23 mouse cellular contexts compared by ENCODE assay signal in genomic region chr1:179433828-179434227, GRCm38 (mm10).
DNase-seq lines count a peak whose midpoint lies in the region; ATAC-seq and TF ChIP-seq lines count a peak whose summit lies in the region.
"Had no signal": no experiment of that assay in that cellular context is flagged by ENCODE, and none has a peak within 500 bp of the region (broad histone marks: within the 10 kb centered on the region; RNA-seq: fewer than 3 reads in every experiment).

No protein-coding gene starts in this region.

- H3K4me1 ChIP-seq in heart, embryonic 16.5 days (ENCODE audit: control insufficient read depth, insufficient read depth, low read length) = peaks cover 11% of the 10 kb centered on the region
- H3K4me1 ChIP-seq in heart, embryonic 10.5 days = peaks cover 9% of the 10 kb centered on the region; the same call in 1 of the 2 replicates
- H3K4me1 ChIP-seq in bone marrow, adult 2 months (ENCODE audit: control insufficient read depth, insufficient read depth, low read length) = peaks cover 3% of the 10 kb centered on the region
- H3K4me1 ChIP-seq: hindbrain, embryonic 15.5 days; midbrain, embryonic 13.5 days; neural tube, embryonic 13.5 days had no signal

- 0 out of 2 replicates have a peak overlapping the region, but pooled peaks have one; percentile 12 for H3K27ac ChIP-seq in heart, embryonic 16.5 days (ENCODE audit: low read length)
- no peak overlapping the region for H3K27ac ChIP-seq in heart, embryonic 10.5 days
- peak overlapping the region; percentile 23; the same call in 1 of the 2 replicates for H3K27ac ChIP-seq in bone marrow, adult 2 months (ENCODE audit: control insufficient read depth, insufficient read depth, low read depth, low read length, poor library complexity)
- H3K27ac ChIP-seq in macrophage = peak overlapping the region; percentile 62
- H3K27ac ChIP-seq: hindbrain, embryonic 15.5 days; layer of hippocampus, adult 2 months; midbrain, embryonic 13.5 days; neural tube, embryonic 13.5 days had no signal

- 0 out of 2 replicates have a peak, but pooled peaks cover 2% of the 10 kb centered on the region for H3K9me3 ChIP-seq in heart, embryonic 16.5 days (replicated peaks; ENCODE audit: control insufficient read depth, low read length)
- H3K9me3 ChIP-seq in heart, embryonic 10.5 days = no peaks in the 10 kb centered on the region
- H3K9me3 ChIP-seq: hindbrain, embryonic 15.5 days; midbrain, embryonic 13.5 days; neural tube, embryonic 13.5 days had no signal

- no peak overlapping the region for H3K4me3 ChIP-seq in heart, embryonic 16.5 days (ENCODE audit: low read length)
- H3K4me3 ChIP-seq in heart, embryonic 10.5 days = no peak overlapping the region
- no peak overlapping the region for H3K4me3 ChIP-seq in bone marrow, adult 2 months (replicated peaks; ENCODE audit: control insufficient read depth, low read depth, low read length)
- H3K4me3 ChIP-seq in macrophage (ENCODE audit: inconsistent target) = no peak overlapping the region
- H3K4me3 ChIP-seq: erythroblast, embryonic 14.5 days; hindbrain, embryonic 15.5 days; layer of hippocampus, adult 2 months; midbrain, embryonic 13.5 days; neural tube, embryonic 13.5 days had no signal

- DNase-seq in heart, embryonic 10.5 days (ENCODE audit: low spot score) = no peak
- peak; percentile 23 for DNase-seq in 416B (ENCODE audit: low read depth)
- no peak for DNase-seq in gastrocnemius, adult 8-10 months (ENCODE audit: low spot score in 2 of 2)
- no peak for DNase-seq in layer of hippocampus, postnatal 14 days (ENCODE audit: low spot score in 2 of 2)
- no peak for DNase-seq in embryo, embryonic 10 days (ENCODE audit: low spot score)
- DNase-seq: adrenal gland, adult 2 months; cerebellum, adult 11-12 months; cerebellum, adult 9-11 months; gastrocnemius, postnatal 36 days; kidney, adult 2 months; kidney, postnatal 36 days; left cerebral cortex, postnatal 4 days; lung, adult 18-20 months had no signal

- H3K9ac ChIP-seq in heart, embryonic 16.5 days (ENCODE audit: low read length) = no peak overlapping the region
- H3K9ac ChIP-seq: hindbrain, embryonic 15.5 days; midbrain, embryonic 13.5 days; neural tube, embryonic 13.5 days had no signal

- TF ChIP-seq CTCF in bone marrow, adult 2 months (IDR thresholded peaks at IDR 0.05; ENCODE audit: control insufficient read depth, insufficient read depth, low read length) = no peak

- ATAC-seq in heart, embryonic 16.5 days (replicated peaks; ENCODE audit: extremely low read depth, insufficient read depth, low FRiP score) = no peak
- ATAC-seq: inflammation-experienced regulatory T-cells, adult 6 months; lung, postnatal 0 days; midbrain, embryonic 13.5 days had no signal

- peaks cover 8% of the 10 kb centered on the region for H3K27me3 ChIP-seq in heart, embryonic 16.5 days (ENCODE audit: control insufficient read depth, insufficient read depth, low read length)
- peaks cover 4% of the 10 kb centered on the region; the same call in 1 of the 2 replicates for H3K27me3 ChIP-seq in heart, embryonic 10.5 days (ENCODE audit: insufficient read depth, poor library complexity, severe bottlenecking)
- H3K27me3 ChIP-seq: hindbrain, embryonic 15.5 days; midbrain, embryonic 13.5 days; neural tube, embryonic 13.5 days had no signal

- 70% methylated on average over 7 of the region's 7 CpGs for WGBS in heart, embryonic 16.5 days
- 65% methylated on average over 7 of the region's 7 CpGs for WGBS in heart, embryonic 10.5 days
- WGBS in bone marrow, adult 2 months = 65% methylated on average over 7 of the region's 7 CpGs
- WGBS in macrophage (ENCODE audit: missing documents) = 90% methylated on average over 7 of the region's 7 CpGs

- no peak for TF ChIP-seq POLR2A in bone marrow, adult 2 months (IDR thresholded peaks at IDR 0.05; ENCODE audit: borderline replicate concordance, control insufficient read depth, low read depth, low read length)

- no peak overlapping the region for H3K4me2 ChIP-seq in heart, embryonic 16.5 days (ENCODE audit: low read depth, low read length)
- H3K4me2 ChIP-seq: hindbrain, embryonic 15.5 days; midbrain, embryonic 13.5 days; neural tube, embryonic 13.5 days had no signal

- no peaks in the 10 kb centered on the region for H3K36me3 ChIP-seq in heart, embryonic 16.5 days (ENCODE audit: control insufficient read depth, insufficient read depth)
- H3K36me3 ChIP-seq in heart, embryonic 10.5 days = no peaks in the 10 kb centered on the region
- H3K36me3 ChIP-seq in macrophage (ENCODE audit: inconsistent target) = no peaks in the 10 kb centered on the region
- H3K36me3 ChIP-seq: hindbrain, embryonic 15.5 days; midbrain, embryonic 13.5 days; neural tube, embryonic 13.5 days had no signal

- no peaks in the 10 kb centered on the region for H3K79me2 ChIP-seq in macrophage (ENCODE audit: inconsistent target)
